In the genomic region with DNA sequence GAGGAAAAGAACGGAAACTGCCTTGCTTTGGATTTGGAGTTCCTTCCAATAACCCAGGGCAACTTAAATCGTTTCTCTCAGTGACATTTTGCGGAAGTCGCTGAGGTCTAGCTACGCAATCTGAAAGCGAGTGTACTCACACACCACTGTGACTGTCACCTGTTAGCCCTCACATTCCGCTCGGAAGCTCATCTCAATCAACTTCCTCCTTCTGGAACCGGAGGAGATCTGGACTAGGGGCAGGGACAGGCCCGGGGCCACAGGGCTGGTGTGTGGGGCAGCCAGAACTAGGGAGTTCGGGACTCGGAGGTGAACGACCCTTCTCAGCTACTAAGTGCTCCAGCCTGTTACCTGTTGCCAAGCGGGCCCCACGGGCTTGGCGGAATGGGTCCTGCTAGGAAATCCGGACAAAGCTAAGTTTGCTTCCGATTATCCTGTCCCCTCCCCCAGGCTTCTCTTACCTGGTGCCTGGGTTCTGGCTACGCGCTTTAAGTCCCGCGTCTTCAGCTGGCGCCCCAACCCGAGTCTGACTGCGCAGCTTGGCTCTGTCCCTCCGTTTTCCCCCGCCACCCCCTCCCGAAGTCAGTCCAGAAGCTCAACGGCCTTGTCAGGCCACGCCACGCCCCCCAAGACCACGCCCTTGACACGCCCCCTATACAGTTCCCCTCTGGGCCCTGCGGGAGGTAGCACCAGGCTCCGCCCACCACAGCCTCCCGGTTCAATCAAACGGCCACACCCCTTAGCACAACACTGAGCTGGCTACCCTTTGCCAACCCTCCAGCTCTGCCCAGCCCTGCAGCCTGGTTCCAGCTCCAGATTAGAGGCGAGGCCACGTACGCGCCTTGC, we compare ENCODE assay signal across 8 mouse cellular contexts. TPM values are rescaled to one million over a fixed set of nuclear protein-coding genes. Genes with fewer than 3 reads are reported as not detected.
DNase-seq lines count a peak whose midpoint lies in the region; ATAC-seq and TF ChIP-seq lines count a peak whose summit lies in the region.

No protein-coding gene starts in this region.

- peaks cover 71% of the 10 kb centered on the region for H3K27me3 ChIP-seq in E14TG2a.4 (ENCODE audit: insufficient read depth, low read length)
- H3K27me3 ChIP-seq in forebrain, embryonic 11.5 days (ENCODE audit: control insufficient read depth, insufficient read depth, low read length): peaks cover 9% of the 10 kb centered on the region
- H3K27me3 ChIP-seq in heart, embryonic 15.5 days: no peaks in the 10 kb centered on the region
- H3K27me3 ChIP-seq in liver, embryonic 14.5 days (ENCODE audit: control insufficient read depth, insufficient read depth, low read length): no peaks in the 10 kb centered on the region
- H3K27me3 ChIP-seq in stomach, embryonic 15.5 days (replicated peaks): no peaks in the 10 kb centered on the region

- ATAC-seq in forebrain, embryonic 11.5 days (replicated peaks; ENCODE audit: low FRiP score): peak; percentile 96
- ATAC-seq in heart, embryonic 15.5 days (replicated peaks; ENCODE audit: insufficient number of reproducible peaks, insufficient read depth, low FRiP score, low read depth): peak; percentile 95
- ATAC-seq in liver, embryonic 14.5 days (ENCODE audit: insufficient read depth): peak; percentile 92
- peak; percentile 96 for ATAC-seq in stomach, embryonic 15.5 days (ENCODE audit: insufficient read depth, low FRiP score, low read depth)

- no peaks in the 10 kb centered on the region for H3K36me3 ChIP-seq in E14TG2a.4 (ENCODE audit: insufficient read depth, low read length)
- no peaks in the 10 kb centered on the region for H3K36me3 ChIP-seq in forebrain, embryonic 11.5 days (ENCODE audit: control insufficient read depth, insufficient read depth, low read length)
- H3K36me3 ChIP-seq in heart, embryonic 15.5 days: no peaks in the 10 kb centered on the region
- H3K36me3 ChIP-seq in liver, embryonic 14.5 days (replicated peaks; ENCODE audit: control insufficient read depth, insufficient read depth, low read depth): no peaks in the 10 kb centered on the region; the same call in 1 of the 2 replicates
- H3K36me3 ChIP-seq in stomach, embryonic 15.5 days: no peaks in the 10 kb centered on the region

- no peak for TF ChIP-seq CTCF in E14TG2a.4 (conservative IDR thresholded peaks at IDR 0.05; ENCODE audit: low read length)
- TF ChIP-seq CTCF in liver, embryonic 14.5 days (IDR thresholded peaks at IDR 0.05; ENCODE audit: low read depth): peak; percentile 10; the same call in 1 of the 2 replicates

- TF ChIP-seq EP300 in liver, embryonic 14.5 days (IDR thresholded peaks at IDR 0.05; ENCODE audit: low read depth): no peak

- H3K4me2 ChIP-seq in forebrain, embryonic 11.5 days (ENCODE audit: low read depth, low read length, severe bottlenecking): peak overlapping the region; percentile 86
- H3K4me2 ChIP-seq in heart, embryonic 15.5 days: peak overlapping the region; percentile 87
- H3K4me2 ChIP-seq in liver, embryonic 14.5 days (ENCODE audit: low read depth): peak overlapping the region; percentile 84
- peak overlapping the region; percentile 85 for H3K4me2 ChIP-seq in stomach, embryonic 15.5 days

- 2% methylated on average over 41 of the region's 41 CpGs for WGBS in forebrain, embryonic 11.5 days
- 2% methylated on average over 41 of the region's 41 CpGs for WGBS in heart, embryonic 15.5 days
- 1% methylated on average over 41 of the region's 41 CpGs for WGBS in liver, embryonic 14.5 days (ENCODE audit: insufficient replicate concordance)
- 1% methylated on average over 41 of the region's 41 CpGs for WGBS in stomach, embryonic 15.5 days

- H3K27ac ChIP-seq in forebrain, embryonic 11.5 days (ENCODE audit: low read depth, low read length): no peak overlapping the region
- peak overlapping the region; percentile 78 for H3K27ac ChIP-seq in heart, embryonic 15.5 days
- H3K27ac ChIP-seq in liver, embryonic 14.5 days: peak overlapping the region; percentile 95
- H3K27ac ChIP-seq in stomach, embryonic 15.5 days: peak overlapping the region; percentile 95

- DNase-seq in c-Kit-positive CD71-positive TER-119-negative erythroid progenitor cells, embryonic 14.5 days (ENCODE audit: low read depth): peak; percentile 99
- DNase-seq in forebrain, embryonic 11.5 days (ENCODE audit: low spot score): peak; percentile 96
- DNase-seq in kidney, postnatal 25 days: peak; percentile 99
- peak; percentile 97 to 98 (median 97) for DNase-seq in liver, embryonic 14.5 days (ENCODE audit: low read depth in 3 of 3, low spot score in 3 of 3)
- peak; percentile 94 for DNase-seq in neural tube, embryonic 10.5 days (ENCODE audit: extremely low spot score, low spot score)

- H3K4me1 ChIP-seq in E14TG2a.4 (replicated peaks; ENCODE audit: low read depth, low read length): peaks cover 33% of the 10 kb centered on the region
- peaks cover 5% of the 10 kb centered on the region; the same call in 1 of the 2 replicates for H3K4me1 ChIP-seq in forebrain, embryonic 11.5 days (replicated peaks; ENCODE audit: control insufficient read depth, insufficient read depth, low read length)
- H3K4me1 ChIP-seq in heart, embryonic 15.5 days (replicated peaks): peaks cover 43% of the 10 kb centered on the region
- H3K4me1 ChIP-seq in liver, embryonic 14.5 days (replicated peaks; ENCODE audit: control insufficient read depth in 2 of 2, insufficient read depth in 2 of 2, low read length in 1 of 2): peaks cover 68 to 78% of the 10 kb centered on the region in 2 experiments
- H3K4me1 ChIP-seq in stomach, embryonic 15.5 days: peaks cover 38% of the 10 kb centered on the region

- peak overlapping the region; percentile 81 for H3K4me3 ChIP-seq in E14TG2a.4 (replicated peaks; ENCODE audit: low read length)
- H3K4me3 ChIP-seq in forebrain, embryonic 11.5 days (ENCODE audit: low read depth, low read length): peak overlapping the region; percentile 41
- peak overlapping the region; percentile 59 for H3K4me3 ChIP-seq in heart, embryonic 15.5 days
- peak overlapping the region; percentile 80 to 92 for H3K4me3 ChIP-seq in liver, embryonic 14.5 days (ENCODE audit: insufficient read depth in 1 of 2, low read depth in 2 of 2, low read length in 2 of 2)
- H3K4me3 ChIP-seq in stomach, embryonic 15.5 days (replicated peaks): peak overlapping the region; percentile 58

- H3K9ac ChIP-seq in forebrain, embryonic 11.5 days (ENCODE audit: low read length): peak overlapping the region; percentile 46
- H3K9ac ChIP-seq in heart, embryonic 15.5 days: peak overlapping the region; percentile 56
- H3K9ac ChIP-seq in liver, embryonic 14.5 days (replicated peaks): peak overlapping the region; percentile 98
- H3K9ac ChIP-seq in stomach, embryonic 15.5 days: peak overlapping the region; percentile 53

- H3K9me3 ChIP-seq in E14TG2a.4 (ENCODE audit: low read length): peaks cover 7% of the 10 kb centered on the region; the same call in 1 of the 2 replicates
- H3K9me3 ChIP-seq in forebrain, embryonic 11.5 days (ENCODE audit: control insufficient read depth, low read length): no peaks in the 10 kb centered on the region
- H3K9me3 ChIP-seq in heart, embryonic 15.5 days (replicated peaks): no peaks in the 10 kb centered on the region
- no peaks in the 10 kb centered on the region for H3K9me3 ChIP-seq in liver, embryonic 14.5 days (ENCODE audit: control insufficient read depth, low read length)
- H3K9me3 ChIP-seq in stomach, embryonic 15.5 days: no peaks in the 10 kb centered on the region

RNA-seq across cellular contexts. Expression of a gene that starts 0.8 kb away (rescaled TPM):
- 4.5 and 5.2 TPM in 2 replicates for polyA plus RNA-seq in forebrain, embryonic 11.5 days (2014; fragmentation: Nextera tagmentation; extraction: Ambion mirVana)
- polyA plus RNA-seq in heart, embryonic 15.5 days (2015; fragmentation: Nextera tagmentation; extraction: Ambion mirVana): 24.4 and 59.4 TPM in 2 replicates
- 61.6 and 72.2 TPM in 2 replicates for polyA plus RNA-seq in liver, embryonic 14.5 days (2012; rRNA removed)
- polyA plus RNA-seq in liver, embryonic 14.5 days (2014; fragmentation: Nextera tagmentation; extraction: Ambion mirVana): 58.6 and 63.1 TPM in 2 replicates
- polyA plus RNA-seq in stomach, embryonic 15.5 days (2015; fragmentation: Nextera tagmentation; extraction: Ambion mirVana): 87.7 and 95.0 TPM in 2 replicates

Comparison
In these comparisons a context has a peak if more than half of its experiments do, and no peak if none do; other contexts are left out.
1. H3K9ac ChIP-seq: peak in every context shown above with its lines; median percentile 98 in liver, embryonic 14.5 days; 56 in heart, embryonic 15.5 days; 53 in stomach, embryonic 15.5 days; 46 in forebrain, embryonic 11.5 days.